Mouse (Mus musculus) left cerebral cortex, postnatal 25 days (tissue): ENCODE measurements at regions not wholly inside any gene's neighbourhood (a gene's known extent, or its start where the extent isn't known, plus 50 kb on each side); places are given as distances from the start of the nearest gene placed in this dataset.
A peak's percentile ranks its signal among the peaks of the same experiment; 100 is the strongest.

Experiments
- DNase-seq, 2 experiments: peaks; one replicate each; pipeline ENCODE4 v3.0.0; 2022; ENCODE audit warnings: low spot score in 2 of 2, mixed read lengths in 1 of 2
- intact Hi-C: fragments of 180-260 bp; cut with DNase I; formaldehyde crosslinking; loops from one replicate; pipeline ENCODE4 v1.15.1; 2025

GRCm38 (mm10) chr5:119944371-119944770, 111.9 kb downstream of the Tbx5 start:
- no peak for DNase-seq

GRCm38 (mm10) chr5:119948399-119948798, 115.9 kb downstream of the Tbx5 start:
- DNase-seq = no peak
- intact Hi-C loops = no loop called here

More at GRCm38 (mm10) chr5:119944371-119944770, 111.9 kb downstream of the Tbx5 start:
- intact Hi-C loops = no loop called here

GRCm38 (mm10) chr5:119952085-119952484, 119.6 kb downstream of the Tbx5 start:
- DNase-seq = no peak
- intact Hi-C loops = no loop called here

GRCm38 (mm10) chr5:119953189-119953588, 120.7 kb downstream of the Tbx5 start:
- intact Hi-C loops = no loop called here
- DNase-seq = peak in 1 of 2 experiments; percentile 19

- peak in 1 of 2 experiments; percentile 16 for DNase-seq
- intact Hi-C loops = no loop called here
These were observed 121.5 kb downstream of the Tbx5 start for GRCm38 (mm10) chr5:119953811-119954566.

GRCm38 (mm10) chr5:119958942-119959341, 126.5 kb downstream of the Tbx5 start:
- intact Hi-C loops = no loop called here
- no peak for DNase-seq

GRCm38 (mm10) chr5:119964751-119965150, 132.3 kb downstream of the Tbx5 start:
- intact Hi-C loops = no loop called here
- DNase-seq = no peak

- peak; percentile 45 to 64 for DNase-seq
- intact Hi-C loops = no loop called here
These were observed 138.8 kb downstream of the Tbx5 start for GRCm38 (mm10) chr5:119971286-119971685.

GRCm38 (mm10) chr5:119972802-119973437, 140.5 kb downstream of the Tbx5 start:
- peak; percentile 41 to 64 for DNase-seq
- intact Hi-C loops = no loop called here

- no peak for DNase-seq
- intact Hi-C loops = no loop called here
These were observed 138.1 kb upstream of the Rbm19 start for GRCm38 (mm10) chr5:119978096-119978715.

GRCm38 (mm10) chr5:119981111-119981807, 135.0 kb upstream of the Rbm19 start:
- intact Hi-C loops = no loop called here
- DNase-seq = peak; percentile 43 to 65

- intact Hi-C loops = no loop called here
- DNase-seq = no peak
These were observed 132.1 kb upstream of the Rbm19 start for GRCm38 (mm10) chr5:119984206-119984605.

GRCm38 (mm10) chr5:119992130-119992529, 124.1 kb upstream of the Rbm19 start:
- DNase-seq = no peak
- intact Hi-C loops = no loop called here

- DNase-seq = no peak
These were observed 120.5 kb upstream of the Rbm19 start for GRCm38 (mm10) chr5:119995726-119996125.

GRCm38 (mm10) chr5:120005696-120006469, 110.4 kb upstream of the Rbm19 start:
- intact Hi-C loops = no loop called here
- no peak for DNase-seq

More at GRCm38 (mm10) chr5:119995726-119996125, 120.5 kb upstream of the Rbm19 start:
- intact Hi-C loops = no loop called here

GRCm38 (mm10) chr5:120007738-120008137, 108.5 kb upstream of the Rbm19 start:
- intact Hi-C loops = no loop called here
- DNase-seq = no peak

GRCm38 (mm10) chr5:120008306-120008705, 108.0 kb upstream of the Rbm19 start:
- intact Hi-C loops = no loop called here

GRCm38 (mm10) chr5:120015417-120015816, 100.8 kb upstream of the Rbm19 start:
- intact Hi-C loops = no loop called here
- DNase-seq = no peak

More at GRCm38 (mm10) chr5:120008306-120008705, 108.0 kb upstream of the Rbm19 start:
- DNase-seq = no peak

- intact Hi-C loops = no loop called here
- DNase-seq = no peak
These were observed 98.1 kb upstream of the Rbm19 start for GRCm38 (mm10) chr5:120018126-120018525.
